Comparison of ENCODE assay signal across 13 mouse cellular contexts in genomic region chr5:129113741-129114476, GRCm38 (mm10). TPM values are rescaled to one million over a fixed set of nuclear protein-coding genes. Genes with fewer than 3 reads are reported as not detected.
DNase-seq lines count a peak whose midpoint lies in the region; ATAC-seq and TF ChIP-seq lines count a peak whose summit lies in the region.
"Had no signal": no experiment of that assay in that cellular context is flagged by ENCODE, and none has a peak within 500 bp of the region (broad histone marks: within the 10 kb centered on the region; RNA-seq: fewer than 3 reads in every experiment).

No protein-coding gene starts in this region.

- dilution Hi-C loops in CH12.LX (cut with MboI; ENCODE audit: extremely low pct_ligation_motif_present, extremely low pct_unique_long_range_greater_than_20kb, low sequenced_read_pairs), result no loop called here

- peak; percentile 41 for DNase-seq in gastrocnemius, adult 2 months
- no peak for DNase-seq in gastrocnemius, adult 8-10 months (ENCODE audit: low spot score in 2 of 2)
- DNase-seq in CH12.LX (ENCODE audit: extremely low read depth), result peak; percentile 12
- DNase-seq in left cerebral cortex, postnatal 14 days (ENCODE audit: low spot score in 2 of 2), result peak; percentile 74 to 90
- DNase-seq in cerebellum, postnatal 36 days, result no peak
- DNase-seq in cerebellum, adult 18-20 months, result no peak
- no peak for DNase-seq in c-Kit-positive CD71-positive TER-119-positive erythroid progenitor cells, embryonic 14.5 days (ENCODE audit: low spot score)
- DNase-seq: liver; lung, postnatal 10 days had no signal

- no peak overlapping the region for H3K4me2 ChIP-seq in CH12.LX (ENCODE audit: insufficient read depth, low read depth, poor library complexity, severe bottlenecking)
- no peak overlapping the region for H3K4me2 ChIP-seq in embryonic facial prominence, embryonic 15.5 days (replicated peaks)
- H3K4me2 ChIP-seq: stomach, embryonic 15.5 days had no signal

- no peak for TF ChIP-seq POLR2A in CH12.LX (IDR thresholded peaks at IDR 0.05; ENCODE audit: low read depth, low read length)

- no peak for TF ChIP-seq EP300 in CH12.LX (IDR thresholded peaks at IDR 0.05; ENCODE audit: low read length)

- intact Hi-C loops in gastrocnemius, adult 2 months (cut with DNase I), result no loop called here
- intact Hi-C loops in left cerebral cortex, postnatal 14 days (cut with DNase I), result no loop called here

- no peak overlapping the region for H3K4me3 ChIP-seq in gastrocnemius, adult 2 months
- H3K4me3 ChIP-seq in CH12.LX (replicated peaks in 1 of 3; ENCODE audit: low read depth in 2 of 3, low read length in 2 of 3, poor library complexity in 1 of 3), result no peak overlapping the region
- H3K4me3 ChIP-seq in embryonic facial prominence, embryonic 15.5 days (replicated peaks), result no peak overlapping the region
- H3K4me3 ChIP-seq: heart, adult 2 months; stomach, embryonic 15.5 days had no signal

- no peak for TF ChIP-seq RAD21 in CH12.LX (IDR thresholded peaks at IDR 0.05; ENCODE audit: low read depth, low read length)

- no peak; the same call in 1 of the 2 replicates for ATAC-seq in embryonic facial prominence, embryonic 15.5 days (ENCODE audit: insufficient number of reproducible peaks, low FRiP score, low TSS enrichment, low read depth)
- ATAC-seq: CD4-positive, CD25-positive, alpha-beta regulatory T cell, adult 4 months had no signal

- H3K27ac ChIP-seq in gastrocnemius, adult 2 months, result peak overlapping the region; percentile 63
- H3K27ac ChIP-seq in CH12.LX (ENCODE audit: insufficient read depth, low read depth), result no peak overlapping the region
- H3K27ac ChIP-seq in embryonic facial prominence, embryonic 15.5 days (replicated peaks), result peak overlapping the region; percentile 39; the same call in 1 of the 2 replicates
- H3K27ac ChIP-seq: heart, adult 2 months; stomach, embryonic 15.5 days had no signal

- peaks cover 12% of the 10 kb centered on the region for H3K9me3 ChIP-seq in CH12.LX (replicated peaks; ENCODE audit: low read length)
- H3K9me3 ChIP-seq in embryonic facial prominence, embryonic 15.5 days (replicated peaks), result no peaks in the 10 kb centered on the region
- H3K9me3 ChIP-seq: stomach, embryonic 15.5 days had no signal

- no peaks in the 10 kb centered on the region for H3K79me2 ChIP-seq in CH12.LX (replicated peaks; ENCODE audit: control insufficient read depth, extremely low read depth, insufficient read depth, poor library complexity, severe bottlenecking)

- no peaks in the 10 kb centered on the region for H3K36me3 ChIP-seq in CH12.LX (replicated peaks in 1 of 2; ENCODE audit: control insufficient read depth in 1 of 2, insufficient read depth in 1 of 2, low read length in 1 of 2)
- H3K36me3 ChIP-seq in embryonic facial prominence, embryonic 15.5 days, result no peaks in the 10 kb centered on the region
- H3K36me3 ChIP-seq: stomach, embryonic 15.5 days had no signal

- TF ChIP-seq CTCF in gastrocnemius, adult 2 months (IDR thresholded peaks at IDR 0.05), result no peak
- TF ChIP-seq CTCF in CH12.LX (conservative IDR thresholded peaks at IDR 0.05 in 1 of 2, IDR thresholded peaks at IDR 0.05 in 1 of 2; ENCODE audit: low read depth in 2 of 2, low read length in 2 of 2), result no peak

- peaks cover 15% of the 10 kb centered on the region for H3K27me3 ChIP-seq in CH12.LX (replicated peaks)
- 0 out of 2 replicates have a peak, but pooled peaks cover under 1% of the 10 kb centered on the region for H3K27me3 ChIP-seq in embryonic facial prominence, embryonic 15.5 days

- no peaks in the 10 kb centered on the region for H3K4me1 ChIP-seq in CH12.LX (ENCODE audit: control insufficient read depth in 1 of 2, insufficient read depth in 2 of 2)
- no peaks in the 10 kb centered on the region for H3K4me1 ChIP-seq in embryonic facial prominence, embryonic 15.5 days
- H3K4me1 ChIP-seq: stomach, embryonic 15.5 days had no signal

- 54% methylated on average over 13 of the region's 13 CpGs for WGBS in embryonic facial prominence, embryonic 15.5 days

- in situ Hi-C loops in CH12.LX (cut with MboI; ENCODE audit: low pct_ligation_motif_present, low pct_unique_long_range_greater_than_20kb, low sequenced_read_pairs), result no loop called here

- no peak overlapping the region for H3K9ac ChIP-seq in CH12.LX (ENCODE audit: insufficient read depth, low read depth)
- no peak overlapping the region for H3K9ac ChIP-seq in embryonic facial prominence, embryonic 15.5 days
- H3K9ac ChIP-seq: stomach, embryonic 15.5 days had no signal

TF ChIP-seq in CH12.LX, 34 proteins besides CTCF, POLR2A, EP300 and RAD21:
- TF ChIP-seq MAFK (IDR thresholded peaks at IDR 0.05; ENCODE audit: insufficient replicate concordance, low read length), result no peak
- TF ChIP-seq ZC3H11A (IDR thresholded peaks at IDR 0.05; ENCODE audit: low read depth, low read length), result no peak
- TF ChIP-seq CHD1 (IDR thresholded peaks at IDR 0.05; ENCODE audit: low read depth, low read length), result no peak
- no peak for TF ChIP-seq TBP (conservative IDR thresholded peaks at IDR 0.05; ENCODE audit: low read depth, low read length)
- no peak for TF ChIP-seq ZKSCAN1 (IDR thresholded peaks at IDR 0.05; ENCODE audit: borderline replicate concordance, low read depth, low read length)
- TF ChIP-seq ETS1 (conservative IDR thresholded peaks at IDR 0.05; ENCODE audit: low read depth, low read length), result no peak
- no peak for TF ChIP-seq SIN3A (IDR thresholded peaks at IDR 0.05; ENCODE audit: low read length)
- no peak for TF ChIP-seq MAX (IDR thresholded peaks at IDR 0.05; ENCODE audit: low read length)
- TF ChIP-seq POLR2AphosphoS2 (IDR thresholded peaks at IDR 0.05; ENCODE audit: low read depth, low read length), result no peak
- no peak for TF ChIP-seq UBTF (IDR thresholded peaks at IDR 0.05; ENCODE audit: low read depth, low read length)
- no peak for TF ChIP-seq JUND (conservative IDR thresholded peaks at IDR 0.05; ENCODE audit: low read depth, low read length)
- TF ChIP-seq GABPA (IDR thresholded peaks at IDR 0.05; ENCODE audit: insufficient replicate concordance, low read depth, low read length), result no peak
- TF ChIP-seq RCOR1 (conservative IDR thresholded peaks at IDR 0.05; ENCODE audit: low read depth, low read length), result no peak
- TF ChIP-seq ZNF384 (IDR thresholded peaks at IDR 0.05; ENCODE audit: low read depth, low read length), result no peak
- no peak for TF ChIP-seq MYC (IDR thresholded peaks at IDR 0.05; ENCODE audit: low read depth, low read length)
- TF ChIP-seq HCFC1 (IDR thresholded peaks at IDR 0.05; ENCODE audit: low read depth, low read length), result no peak
- TF ChIP-seq KAT2A (IDR thresholded peaks at IDR 0.05; ENCODE audit: insufficient replicate concordance, low read length), result no peak
- TF ChIP-seq NELFE (IDR thresholded peaks at IDR 0.05; ENCODE audit: low read depth, low read length), result no peak
- TF ChIP-seq MEF2A (IDR thresholded peaks at IDR 0.05; ENCODE audit: borderline replicate concordance, low read depth, low read length), result no peak

RNA-seq across cellular contexts. Expression of gene Adgrd1, which starts 17.4 kb away (rescaled TPM):
- total RNA-seq in gastrocnemius, adult 2 months (2021), result 1 to 10 TPM; 5.6 to 6.0 TPM
- total RNA-seq in gastrocnemius, adult 8-10 months (2022), result 1 to 10 TPM; 1.7 to 3.8 (median 3.4) TPM
- 0.04 TPM in 1 of 2 replicates, not detected in the other for total RNA-seq in CH12.LX (2012; rRNA removed)
- total RNA-seq in CH12.LX (2014; rRNA removed), result 0.05 and 0.07 TPM in 2 replicates
- 0.11 TPM in 1 of 2 replicates, not detected in the other for polyA plus RNA-seq in CH12.LX (2012; ENCODE audit: insufficient read length, low read depth)
- 2.8 and 3.4 TPM in 2 replicates for polyA plus RNA-seq in embryonic facial prominence, embryonic 15.5 days (2015; fragmentation: Nextera tagmentation; extraction: Ambion mirVana)
- 1 to 10 TPM; 2.1 to 2.9 TPM for total RNA-seq in left cerebral cortex, postnatal 14 days (2021)

Comparison
In these comparisons a context has a peak if more than half of its experiments do, and no peak if none do; other contexts are left out.
1. DNase-seq: peak in gastrocnemius, adult 2 months (single experiment), CH12.LX (single experiment) and left cerebral cortex, postnatal 14 days (2 of 2); none in gastrocnemius, adult 8-10 months (0 of 2), cerebellum, postnatal 36 days (0 of 2), cerebellum, adult 18-20 months (0 of 2) and c-Kit-positive CD71-positive TER-119-positive erythroid progenitor cells, embryonic 14.5 days (single experiment).